Mouse (Mus musculus): ENCODE data around the gene Ephb1. TPM values are rescaled to one million over a fixed set of nuclear protein-coding genes. Genes with fewer than 3 reads are reported as not detected.

The Ephb1 gene
- total and polyA plus RNA-seq, 2 experiments from 2014 or later, result 34.9 to 48.6 TPM

- ATAC-seq (peak; percentile 40; the same call in 1 of the 2 replicates), DNase-seq (peak; percentile 60)
- Histone ChIP-seq H3K27me3 (ENCODE audit: insufficient read depth, low read length) (peaks cover 3% of the 10 kb centered on the region; the same call in 1 of the 2 replicates), H3K9ac (no peak overlapping the region), H3K27ac (ENCODE audit: low read depth, low read length) (no peak overlapping the region), H3K4me2 (ENCODE audit: low read depth) (no peak overlapping the region), H3K36me3 (ENCODE audit: insufficient read depth) (no peaks in the 10 kb centered on the region), H3K4me1 (ENCODE audit: insufficient read depth) (no peaks in the 10 kb centered on the region), H3K4me3 (ENCODE audit: low read depth, low read length) (no peak overlapping the region), H3K9me3 (ENCODE audit: low read length) (no peaks in the 10 kb centered on the region)
- TF ChIP-seq CTCF (IDR thresholded peaks at IDR 0.05; ENCODE audit: low read depth), result no peak
- 53% methylated on average over 6 of the region's 6 CpGs for WGBS
Observed at GRCm38 (mm10) chr9:102255803-102256202, 98.7 kb downstream of the Ephb1 start.

GRCm38 (mm10) chr9:102249124-102249816 is 105.2 kb downstream of the Ephb1 start:
- ATAC-seq (peak; percentile 56), DNase-seq (peak; percentile 42)
- Histone ChIP-seq H3K4me3 (ENCODE audit: low read depth, low read length) (no peak overlapping the region), H3K27me3 (ENCODE audit: insufficient read depth, low read length) (no peaks in the 10 kb centered on the region; the same call in 1 of the 2 replicates), H3K4me2 (ENCODE audit: low read depth) (no peak overlapping the region), H3K9ac (no peak overlapping the region), H3K36me3 (ENCODE audit: insufficient read depth) (no peaks in the 10 kb centered on the region), H3K27ac (ENCODE audit: low read depth, low read length) (no peak overlapping the region), H3K4me1 (ENCODE audit: insufficient read depth) (peaks cover 14% of the 10 kb centered on the region), H3K9me3 (ENCODE audit: low read length) (no peaks in the 10 kb centered on the region)
- no peak for TF ChIP-seq CTCF (IDR thresholded peaks at IDR 0.05; ENCODE audit: low read depth)
- WGBS, result 8% methylated on average over 9 of the region's 9 CpGs

- Histone ChIP-seq H3K4me1 (ENCODE audit: insufficient read depth) (peaks cover 17% of the 10 kb centered on the region), H3K4me2 (ENCODE audit: low read depth) (no peak overlapping the region), H3K27ac (ENCODE audit: low read depth, low read length) (no peak overlapping the region), H3K9ac (no peak overlapping the region), H3K27me3 (ENCODE audit: insufficient read depth, low read length) (peaks cover 3% of the 10 kb centered on the region; the same call in 1 of the 2 replicates), H3K4me3 (ENCODE audit: low read depth, low read length) (no peak overlapping the region), H3K36me3 (ENCODE audit: insufficient read depth) (no peaks in the 10 kb centered on the region), H3K9me3 (ENCODE audit: low read length) (no peaks in the 10 kb centered on the region)
- ATAC-seq (no peak; the same call in 1 of the 2 replicates), DNase-seq (no peak)
- 31% methylated on average over 7 of the region's 7 CpGs for WGBS
- no peak for TF ChIP-seq CTCF (IDR thresholded peaks at IDR 0.05; ENCODE audit: low read depth)
Observed at GRCm38 (mm10) chr9:102245551-102245950, 108.9 kb downstream of the Ephb1 start.

GRCm38 (mm10) chr9:102243296-102243695 is 111.2 kb downstream of the Ephb1 start:
- whole genome bisulfite sequencing, result 8% methylated on average over 7 of the region's 7 CpGs
- Histone ChIP-seq H3K27ac (ENCODE audit: low read depth, low read length) (no peak overlapping the region), H3K4me1 (ENCODE audit: insufficient read depth) (peaks cover 5% of the 10 kb centered on the region; the same call in 1 of the 2 replicates), H3K9me3 (ENCODE audit: low read length) (no peaks in the 10 kb centered on the region), H3K36me3 (ENCODE audit: insufficient read depth) (no peaks in the 10 kb centered on the region), H3K27me3 (ENCODE audit: insufficient read depth, low read length) (peaks cover 3% of the 10 kb centered on the region; the same call in 1 of the 2 replicates), H3K4me3 (ENCODE audit: low read depth, low read length) (no peak overlapping the region), H3K9ac (no peak overlapping the region; the same call in 1 of the 2 replicates), H3K4me2 (ENCODE audit: low read depth) (no peak overlapping the region)
- DNase-seq (peak; percentile 20), ATAC-seq (peak; percentile 90)
- no peak for TF ChIP-seq CTCF (IDR thresholded peaks at IDR 0.05; ENCODE audit: low read depth)

- Histone ChIP-seq H3K4me2 (ENCODE audit: low read depth) (no peak overlapping the region), H3K36me3 (ENCODE audit: insufficient read depth) (no peaks in the 10 kb centered on the region), H3K27ac (ENCODE audit: low read depth, low read length) (no peak overlapping the region), H3K27me3 (ENCODE audit: insufficient read depth, low read length) (peaks cover 3% of the 10 kb centered on the region; the same call in 1 of the 2 replicates), H3K4me3 (ENCODE audit: low read depth, low read length) (no peak overlapping the region), H3K9me3 (ENCODE audit: low read length) (no peaks in the 10 kb centered on the region), H3K9ac (no peak overlapping the region), H3K4me1 (ENCODE audit: insufficient read depth) (peaks cover 3% of the 10 kb centered on the region; the same call in 1 of the 2 replicates)
- no peak for ATAC-seq
- DNase-seq, result no peak
- no peak for TF ChIP-seq CTCF (IDR thresholded peaks at IDR 0.05; ENCODE audit: low read depth)
- WGBS, result 76% methylated on average over 2 of the region's 2 CpGs
Observed at GRCm38 (mm10) chr9:102241546-102241945, 112.9 kb downstream of the Ephb1 start.

GRCm38 (mm10) chr9:102240215-102240614 is 114.3 kb downstream of the Ephb1 start:
- peaks cover 3% of the 10 kb centered on the region; the same call in 1 of the 2 replicates for H3K4me1 ChIP-seq (ENCODE audit: insufficient read depth)
- no peak overlapping the region for H3K4me3 ChIP-seq (ENCODE audit: low read depth, low read length)
- H3K4me2 ChIP-seq (ENCODE audit: low read depth), result no peak overlapping the region
- H3K27ac ChIP-seq (ENCODE audit: low read depth, low read length), result no peak overlapping the region
- no peak for TF ChIP-seq CTCF (IDR thresholded peaks at IDR 0.05; ENCODE audit: low read depth)
- ATAC-seq, result no peak
- no peaks in the 10 kb centered on the region for H3K9me3 ChIP-seq (ENCODE audit: low read length)
- no peaks in the 10 kb centered on the region for H3K36me3 ChIP-seq (ENCODE audit: insufficient read depth)
- WGBS, result 86% methylated on average over 4 of the region's 4 CpGs
- DNase-seq, result no peak
- peaks cover 3% of the 10 kb centered on the region; the same call in 1 of the 2 replicates for H3K27me3 ChIP-seq (ENCODE audit: insufficient read depth, low read length)
- H3K9ac ChIP-seq, result no peak overlapping the region

GRCm38 (mm10) chr9:102235444-102235951 is 119.0 kb downstream of the Ephb1 start:
- DNase-seq (peak; percentile 64), ATAC-seq (peak; percentile 73)
- TF ChIP-seq CTCF (IDR thresholded peaks at IDR 0.05; ENCODE audit: low read depth), result no peak
- Histone ChIP-seq H3K36me3 (ENCODE audit: insufficient read depth) (no peaks in the 10 kb centered on the region), H3K27me3 (ENCODE audit: insufficient read depth, low read length) (no peaks in the 10 kb centered on the region), H3K4me2 (ENCODE audit: low read depth) (no peak overlapping the region), H3K9ac (no peak overlapping the region), H3K9me3 (ENCODE audit: low read length) (no peaks in the 10 kb centered on the region), H3K27ac (ENCODE audit: low read depth, low read length) (no peak overlapping the region), H3K4me1 (ENCODE audit: insufficient read depth) (no peaks in the 10 kb centered on the region), H3K4me3 (ENCODE audit: low read depth, low read length) (no peak overlapping the region)
- WGBS, result 20% methylated on average over 4 of the region's 4 CpGs
